Mouse (Mus musculus): ENCODE results near the gene Terf2. TPM values are rescaled to one million over a fixed set of nuclear protein-coding genes. Genes with fewer than 3 reads are reported as not detected.

Gene Terf2
- polyA plus RNA-seq, 1 experiment from 2014 or later = 26.9 TPM

DNA sequence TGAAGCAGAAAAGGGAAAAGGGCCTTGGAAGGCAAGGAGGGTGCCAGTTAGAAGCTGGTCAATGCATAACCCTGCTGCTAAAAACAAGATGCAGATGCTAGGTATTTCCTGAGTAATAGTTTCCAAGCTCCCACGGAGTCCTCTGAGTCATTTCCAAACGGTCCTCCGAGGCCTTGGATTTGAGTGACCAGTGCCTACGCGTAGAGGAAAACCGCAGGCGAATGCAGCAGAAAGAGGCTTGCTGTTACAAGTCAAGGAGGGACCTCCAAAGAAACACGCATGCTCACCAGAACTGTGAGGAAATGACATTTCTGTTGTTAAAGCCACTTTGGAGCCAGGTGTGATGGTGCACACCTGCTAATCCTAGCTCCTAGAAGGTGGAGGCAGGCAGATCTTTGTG lies 72.9 kb downstream of the Terf2 start:
- 94% methylated on average over 8 of the region's 8 CpGs for WGBS
- no peak overlapping the region for H3K9ac ChIP-seq (replicated peaks)
- no peak for ATAC-seq

More for the DNA sequence above, 72.9 kb downstream of the Terf2 start:
- H3K4me2 ChIP-seq (replicated peaks) = no peak overlapping the region
- H3K27ac ChIP-seq = no peak overlapping the region
- no peak overlapping the region for H3K4me3 ChIP-seq (replicated peaks)
- no peaks in the 10 kb centered on the region for H3K4me1 ChIP-seq (replicated peaks)
- H3K27me3 ChIP-seq = no peaks in the 10 kb centered on the region
- no peaks in the 10 kb centered on the region for H3K36me3 ChIP-seq
- no peaks in the 10 kb centered on the region for H3K9me3 ChIP-seq

Small RNAs within 50 kb of the gene (microRNA-seq; reads per million reads assigned to microRNA genes)
- gene Mir7075 = 1.0 reads per million

Other genes starting within 250 kb of the Terf2 start
- 0.97 and 1.3 TPM in 2 replicates for gene Has3, start 226.3 kb downstream of the Terf2 start, polyA plus RNA-seq (2015; fragmentation: Nextera tagmentation; extraction: Ambion mirVana)
- 44.9 and 48.1 TPM in 2 replicates for gene Utp4, start 202.9 kb downstream of the Terf2 start, polyA plus RNA-seq (2015; fragmentation: Nextera tagmentation; extraction: Ambion mirVana)
- gene Sntb2, start 160.8 kb downstream of the Terf2 start, polyA plus RNA-seq (2015; fragmentation: Nextera tagmentation; extraction: Ambion mirVana) = 5.4 and 6.7 TPM in 2 replicates
- 127 and 130 TPM in 2 replicates for gene Vps4a, start 65.3 kb downstream of the Terf2 start, polyA plus RNA-seq (2015; fragmentation: Nextera tagmentation; extraction: Ambion mirVana)
- gene Pdf, start 47.9 kb downstream of the Terf2 start, polyA plus RNA-seq (2015; fragmentation: Nextera tagmentation; extraction: Ambion mirVana) = 32.8 and 36.8 TPM in 2 replicates
- gene Cog8, start 39.9 kb downstream of the Terf2 start, polyA plus RNA-seq (2015; fragmentation: Nextera tagmentation; extraction: Ambion mirVana) = 37.0 and 42.0 TPM in 2 replicates
- 81.9 and 93.3 TPM in 2 replicates for gene Nip7, start 39.7 kb downstream of the Terf2 start, polyA plus RNA-seq (2015; fragmentation: Nextera tagmentation; extraction: Ambion mirVana)
- gene Tmed6, start 30.9 kb downstream of the Terf2 start, polyA plus RNA-seq (2015; fragmentation: Nextera tagmentation; extraction: Ambion mirVana) = not detected in 2 replicates
- gene Cyb5b, start 54.1 kb upstream of the Terf2 start, polyA plus RNA-seq (2015; fragmentation: Nextera tagmentation; extraction: Ambion mirVana) = 114 and 116 TPM in 2 replicates
- 13.3 TPM in 2 replicates for gene Nfat5, start 196.9 kb upstream of the Terf2 start, polyA plus RNA-seq (2015; fragmentation: Nextera tagmentation; extraction: Ambion mirVana)

Data from midbrain, embryonic 13.5 days (tissue).